ENCODE assay signal across 17 mouse cellular contexts in the genomic region with DNA sequence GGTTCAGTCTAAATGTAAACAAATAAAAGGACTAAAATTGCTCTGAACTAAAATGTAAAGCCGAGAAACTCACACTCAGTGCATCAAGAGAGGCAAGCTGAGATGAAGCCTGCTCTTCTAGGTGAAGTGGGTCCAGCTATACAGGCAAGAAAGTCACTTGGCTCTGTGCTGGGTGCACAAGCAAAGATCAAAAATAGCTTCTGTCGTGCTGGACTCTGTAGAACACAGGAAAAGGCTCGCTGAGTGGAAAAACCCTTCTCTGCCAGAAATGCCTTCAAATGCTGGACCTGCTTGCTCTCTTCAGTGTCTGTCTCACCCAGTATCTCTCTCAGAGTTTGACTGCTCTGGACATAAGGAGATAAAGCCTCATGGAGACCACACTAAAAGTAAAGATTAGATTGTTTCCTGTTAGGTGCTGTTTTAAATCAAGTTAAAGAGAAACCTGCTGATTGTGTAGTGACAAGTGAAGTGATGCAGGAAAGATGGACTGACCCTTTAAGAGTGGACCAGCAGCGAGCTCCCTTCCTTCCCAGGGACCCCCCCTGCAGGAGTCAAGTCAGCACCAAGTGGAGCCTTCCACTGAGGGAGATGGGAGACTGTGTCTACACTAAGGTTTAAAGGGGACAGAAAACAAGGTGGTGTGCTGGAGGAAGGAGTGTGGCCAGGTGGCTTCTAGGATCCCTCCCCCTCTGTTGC.
A peak's percentile ranks its signal among the peaks of the same experiment; 100 is the strongest.
DNase-seq lines count a peak whose midpoint lies in the region; ATAC-seq and TF ChIP-seq lines count a peak whose summit lies in the region.
"Had no signal": no experiment of that assay in that cellular context is flagged by ENCODE, and none has a peak within 500 bp of the region (broad histone marks: within the 10 kb centered on the region; RNA-seq: fewer than 3 reads in every experiment).

No protein-coding gene starts in this region.

- TF ChIP-seq EP300 in stomach, postnatal 0 days (optimal IDR thresholded peaks at IDR 0.05): no peak

- TF ChIP-seq CTCF in stomach, postnatal 0 days (IDR thresholded peaks at IDR 0.05; ENCODE audit: low read depth): no peak

- no peaks in the 10 kb centered on the region for H3K36me3 ChIP-seq in midbrain, embryonic 13.5 days
- no peaks in the 10 kb centered on the region for H3K36me3 ChIP-seq in midbrain, embryonic 11.5 days (ENCODE audit: control insufficient read depth, insufficient read depth, low read length)
- H3K36me3 ChIP-seq in heart, embryonic 11.5 days (ENCODE audit: control insufficient read depth, insufficient read depth, low read length): no peaks in the 10 kb centered on the region
- H3K36me3 ChIP-seq in stomach, postnatal 0 days (ENCODE audit: control insufficient read depth, insufficient read depth, low read length): no peaks in the 10 kb centered on the region
- H3K36me3 ChIP-seq: kidney, embryonic 15.5 days; lung, embryonic 15.5 days had no signal

- no peaks in the 10 kb centered on the region for H3K9me3 ChIP-seq in midbrain, embryonic 13.5 days
- no peaks in the 10 kb centered on the region for H3K9me3 ChIP-seq in midbrain, embryonic 11.5 days (ENCODE audit: control insufficient read depth, low read length)
- H3K9me3 ChIP-seq in heart, embryonic 11.5 days (replicated peaks; ENCODE audit: control insufficient read depth, low read length): no peaks in the 10 kb centered on the region
- no peaks in the 10 kb centered on the region for H3K9me3 ChIP-seq in stomach, postnatal 0 days (ENCODE audit: control insufficient read depth, low read length)
- H3K9me3 ChIP-seq: kidney, embryonic 15.5 days; lung, embryonic 15.5 days had no signal

- ATAC-seq in midbrain, embryonic 13.5 days: no peak
- no peak for ATAC-seq in midbrain, embryonic 11.5 days (ENCODE audit: low FRiP score)
- ATAC-seq in heart, embryonic 11.5 days (replicated peaks; ENCODE audit: insufficient number of reproducible peaks, low FRiP score, low TSS enrichment): 0 out of 2 replicates have a peak, but pooled peaks have one; percentile 52
- ATAC-seq in stomach, postnatal 0 days (ENCODE audit: low FRiP score, low TSS enrichment): no peak
- ATAC-seq: CD4-positive, CD25-positive, alpha-beta regulatory T cell, adult 4 months; forebrain, postnatal 0 days; hindbrain, postnatal 0 days had no signal

- H3K27ac ChIP-seq in midbrain, embryonic 13.5 days: no peak overlapping the region
- no peak overlapping the region for H3K27ac ChIP-seq in midbrain, embryonic 11.5 days (ENCODE audit: low read depth, low read length)
- H3K27ac ChIP-seq in heart, embryonic 11.5 days (ENCODE audit: low read depth, low read length): peak overlapping the region; percentile 73
- H3K27ac ChIP-seq in stomach, postnatal 0 days (replicated peaks): 0 out of 2 replicates have a peak overlapping the region, but pooled peaks have one; percentile 8
- H3K27ac ChIP-seq: hindbrain, postnatal 0 days; kidney, embryonic 15.5 days; lung, embryonic 15.5 days had no signal

- no peaks in the 10 kb centered on the region for H3K27me3 ChIP-seq in midbrain, embryonic 13.5 days
- H3K27me3 ChIP-seq in midbrain, embryonic 11.5 days (ENCODE audit: control insufficient read depth, insufficient read depth, low read length): no peaks in the 10 kb centered on the region
- no peaks in the 10 kb centered on the region for H3K27me3 ChIP-seq in heart, embryonic 11.5 days (ENCODE audit: control insufficient read depth, insufficient read depth, low read length)
- no peaks in the 10 kb centered on the region for H3K27me3 ChIP-seq in stomach, postnatal 0 days (ENCODE audit: control insufficient read depth, insufficient read depth, low read length)
- H3K27me3 ChIP-seq: kidney, embryonic 15.5 days; lung, embryonic 15.5 days had no signal

- no peak overlapping the region for H3K4me2 ChIP-seq in midbrain, embryonic 13.5 days (replicated peaks)
- no peak overlapping the region for H3K4me2 ChIP-seq in midbrain, embryonic 11.5 days
- peak overlapping the region; percentile 23 for H3K4me2 ChIP-seq in heart, embryonic 11.5 days
- H3K4me2 ChIP-seq in stomach, postnatal 0 days (replicated peaks; ENCODE audit: low read depth): no peak overlapping the region
- H3K4me2 ChIP-seq: kidney, embryonic 15.5 days; lung, embryonic 15.5 days had no signal

- peak overlapping the region; percentile 10; the same call in 1 of the 2 replicates for H3K9ac ChIP-seq in midbrain, embryonic 13.5 days (replicated peaks)
- H3K9ac ChIP-seq in midbrain, embryonic 11.5 days (ENCODE audit: low read length): no peak overlapping the region
- H3K9ac ChIP-seq in heart, embryonic 11.5 days (ENCODE audit: low read depth, low read length): peak overlapping the region; percentile 29
- H3K9ac ChIP-seq in stomach, postnatal 0 days (ENCODE audit: low read length): no peak overlapping the region
- H3K9ac ChIP-seq: forebrain, postnatal 0 days; kidney, embryonic 15.5 days; lung, embryonic 15.5 days had no signal

- 81% methylated on average over 4 of the region's 4 CpGs for WGBS in midbrain, embryonic 13.5 days
- 80% methylated on average over 4 of the region's 4 CpGs for WGBS in midbrain, embryonic 11.5 days
- 19% methylated on average over 4 of the region's 4 CpGs for WGBS in heart, embryonic 11.5 days (ENCODE audit: insufficient replicate concordance)
- 32% methylated on average over 4 of the region's 4 CpGs for WGBS in stomach, postnatal 0 days

- H3K4me3 ChIP-seq in midbrain, embryonic 13.5 days (replicated peaks): no peak overlapping the region
- no peak overlapping the region for H3K4me3 ChIP-seq in midbrain, embryonic 11.5 days (ENCODE audit: low read depth, low read length)
- H3K4me3 ChIP-seq in heart, embryonic 11.5 days (ENCODE audit: low read depth, low read length): no peak overlapping the region
- H3K4me3 ChIP-seq in stomach, postnatal 0 days (ENCODE audit: low read depth, low read length): no peak overlapping the region
- H3K4me3 ChIP-seq: erythroblast, embryonic 14.5 days; kidney, embryonic 15.5 days; lung, embryonic 15.5 days had no signal

- peaks cover 3% of the 10 kb centered on the region for H3K4me1 ChIP-seq in midbrain, embryonic 13.5 days (replicated peaks)
- no peaks in the 10 kb centered on the region for H3K4me1 ChIP-seq in midbrain, embryonic 11.5 days (ENCODE audit: control insufficient read depth, insufficient read depth, low read length)
- peaks cover 47% of the 10 kb centered on the region for H3K4me1 ChIP-seq in heart, embryonic 11.5 days (ENCODE audit: control insufficient read depth, insufficient read depth, low read length)
- H3K4me1 ChIP-seq in stomach, postnatal 0 days (replicated peaks; ENCODE audit: control insufficient read depth, insufficient read depth): no peaks in the 10 kb centered on the region

- DNase-seq in midbrain, embryonic 11.5 days (ENCODE audit: low spot score, missing footprints): no peak
- peak; percentile 53 to 61 for DNase-seq in cerebellum, postnatal 10 days
- no peak for DNase-seq in stomach, postnatal 0 days (ENCODE audit: low spot score)
- DNase-seq in adrenal gland, adult (ENCODE audit: inconsistent age in 2 of 2, low spot score in 1 of 2): no peak
- DNase-seq in ovary, adult 18-20 months (ENCODE audit: low spot score): no peak
- DNase-seq in right cerebral cortex, postnatal 25 days: no peak
- DNase-seq: forebrain, postnatal 0 days; liver; right cerebral cortex, postnatal 4 days; thymus, postnatal 25 days had no signal

Comparison
In these comparisons a context has a peak if more than half of its experiments do, and no peak if none do; other contexts are left out.
1. H3K9ac ChIP-seq: peak in midbrain, embryonic 13.5 days (single experiment) and heart, embryonic 11.5 days (single experiment); none in midbrain, embryonic 11.5 days (single experiment) and stomach, postnatal 0 days (single experiment).
2. H3K27ac ChIP-seq: peak in heart, embryonic 11.5 days (single experiment) and stomach, postnatal 0 days (single experiment); none in midbrain, embryonic 13.5 days (single experiment) and midbrain, embryonic 11.5 days (single experiment).
3. DNase-seq: peak in cerebellum, postnatal 10 days (2 of 2); none in midbrain, embryonic 11.5 days (single experiment), stomach, postnatal 0 days (single experiment), adrenal gland, adult (0 of 2), ovary, adult 18-20 months (single experiment) and right cerebral cortex, postnatal 25 days (single experiment).